Mouse (Mus musculus) forebrain, embryonic 12.5 days (tissue): ENCODE data around the gene Exosc1. TPM values are rescaled to one million over a fixed set of nuclear protein-coding genes. Genes with fewer than 3 reads are reported as not detected.
A peak's percentile ranks its signal among the peaks of the same experiment; 100 is the strongest.

Source experiments
- ATAC-seq: fragments of 200-750 bp; cut with Nextera tagmentation; 2 replicates; pipeline ENCODE4 v1.8.0; 2017; ENCODE audit warnings: moderate TSS enrichment; ENCODE audit not compliant: low FRiP score
- H3K27ac ChIP-seq: fragments of 300-500 bp; sonication (generic); 2 replicates; pipeline ENCODE4 v1.5.1; 2016; ENCODE audit warnings: mild to moderate bottlenecking
- H3K27me3 ChIP-seq: fragments of 300-500 bp; sonication (generic); 2 replicates; pipeline ENCODE4 v1.6.1; 2016; ENCODE audit warnings: mild to moderate bottlenecking
- H3K36me3 ChIP-seq: fragments of 300-500 bp; sonication (generic); replicated peaks from 2 replicates; pipeline ENCODE4 v1.6.1; 2016; ENCODE audit warnings: mild to moderate bottlenecking
- H3K4me1 ChIP-seq: fragments of 300-500 bp; sonication (generic); 2 replicates; pipeline ENCODE4 v1.6.1; 2016
- H3K4me2 ChIP-seq: fragments of 300-500 bp; sonication (generic); 2 replicates; pipeline ENCODE4 v1.6.1; 2016; ENCODE audit warnings: mild to moderate bottlenecking, moderate library complexity
- H3K4me3 ChIP-seq: fragments of 300-500 bp; sonication (generic); replicated peaks from 2 replicates; pipeline ENCODE4 v1.5.1; 2016; ENCODE audit warnings: mild to moderate bottlenecking
- H3K9ac ChIP-seq: fragments of 300-500 bp; sonication (generic); 2 replicates; pipeline ENCODE4 v1.6.1; 2016; ENCODE audit warnings: mild to moderate bottlenecking
- H3K9me3 ChIP-seq: fragments of 300-500 bp; sonication (generic); 2 replicates; pipeline ENCODE4 v1.6.1; 2016
- WGBS: fragments of 180-500 bp; shearing (Covaris S2); methylation state at CpG from one replicate; pipeline ENCODE4 v1.1.7; 2016; 5-methylcytosine and 5-hydroxymethylcytosine counted together
- polyA plus RNA-seq: library from polyadenylated mRNA; unstranded; fragments of >200 nt; fragmentation: Nextera tagmentation; extraction: Ambion mirVana; gene quantifications from 2 replicates; pipeline ENCODE4 v1.2.1, GENCODE M21; 2016

Gene Exosc1
- polyA plus RNA-seq, 1 experiment from 2014 or later, result 83.2 TPM

- Histone ChIP-seq H3K9ac (peak within 1 kb of the TSS; percentile 94), H3K9me3 (no peaks in the 10 kb centered on the region)
Observed at GRCm38 (mm10) chr19:41911178-41912073, 21.8 kb downstream of the Exosc1 start, which contains the start of gene Pgam1. Pgam1 (plus strand) TSS chr19:41911923.

GRCm38 (mm10) chr19:41910396-41910795, 22.8 kb downstream of the Exosc1 start:
- ATAC-seq, result no peak
- Histone ChIP-seq H3K4me1 (peaks cover 18% of the 10 kb centered on the region), H3K9me3 (no peaks in the 10 kb centered on the region), H3K9ac (no peak overlapping the region), H3K36me3 (no peaks in the 10 kb centered on the region), H3K27ac (no peak overlapping the region), H3K4me2 (no peak overlapping the region), H3K4me3 (no peak overlapping the region), H3K27me3 (no peaks in the 10 kb centered on the region)
- WGBS, result 81% methylated on average over 2 of the region's 2 CpGs

More at GRCm38 (mm10) chr19:41911178-41912073, 21.8 kb downstream of the Exosc1 start, which contains the start of gene Pgam1:
- peak within 1 kb of the TSS; percentile 90 for H3K27ac ChIP-seq
- ATAC-seq, result peak; percentile 94
- H3K36me3 ChIP-seq, result peaks cover 8% of the 10 kb centered on the region
- peak within 1 kb of the TSS; percentile 89 for H3K4me3 ChIP-seq
- peak within 1 kb of the TSS; percentile 74 for H3K4me2 ChIP-seq
- 7% methylated on average over 50 of the region's 54 CpGs for WGBS
- H3K4me1 ChIP-seq, result peaks cover 18% of the 10 kb centered on the region
- H3K27me3 ChIP-seq, result no peaks in the 10 kb centered on the region

- 85% methylated on average over 3 of the region's 3 CpGs for WGBS
- Histone ChIP-seq H3K4me2 (no peak overlapping the region), H3K27ac (no peak overlapping the region), H3K9ac (no peak overlapping the region), H3K27me3 (no peaks in the 10 kb centered on the region), H3K4me3 (no peak overlapping the region), H3K9me3 (no peaks in the 10 kb centered on the region), H3K36me3 (no peaks in the 10 kb centered on the region), H3K4me1 (peaks cover 11% of the 10 kb centered on the region)
- no peak for ATAC-seq
Observed at GRCm38 (mm10) chr19:41908736-41909135, 24.5 kb downstream of the Exosc1 start.

GRCm38 (mm10) chr19:41907079-41907760, 26.0 kb downstream of the Exosc1 start:
- Histone ChIP-seq H3K36me3 (no peaks in the 10 kb centered on the region), H3K4me2 (no peak overlapping the region), H3K27me3 (no peaks in the 10 kb centered on the region), H3K9me3 (no peaks in the 10 kb centered on the region), H3K4me3 (no peak overlapping the region), H3K4me1 (no peaks in the 10 kb centered on the region), H3K9ac (no peak overlapping the region), H3K27ac (no peak overlapping the region)
- WGBS, result 62% methylated on average over 8 of the region's 8 CpGs
- no peak for ATAC-seq

- Histone ChIP-seq H3K36me3 (no peaks in the 10 kb centered on the region), H3K27ac (no peak overlapping the region), H3K27me3 (0 out of 2 replicates have a peak, but pooled peaks cover 3% of the 10 kb centered on the region), H3K9ac (no peak overlapping the region), H3K4me2 (no peak overlapping the region), H3K4me1 (no peaks in the 10 kb centered on the region), H3K9me3 (no peaks in the 10 kb centered on the region), H3K4me3 (no peak overlapping the region)
- no peak for ATAC-seq
- WGBS, result 72% methylated on average over 6 of the region's 6 CpGs
Observed at GRCm38 (mm10) chr19:41906311-41907078, 26.7 kb downstream of the Exosc1 start.

GRCm38 (mm10) chr19:41905246-41905645, 28.0 kb downstream of the Exosc1 start:
- no peaks in the 10 kb centered on the region for H3K9me3 ChIP-seq
- no peak for ATAC-seq
- H3K27ac ChIP-seq, result no peak overlapping the region
- no peaks in the 10 kb centered on the region for H3K4me1 ChIP-seq
- WGBS, result 96% methylated on average over 2 of the region's 2 CpGs
- H3K27me3 ChIP-seq, result peaks cover 6% of the 10 kb centered on the region; the same call in 1 of the 2 replicates
- H3K4me3 ChIP-seq, result no peak overlapping the region
- H3K9ac ChIP-seq, result no peak overlapping the region
- H3K4me2 ChIP-seq, result no peak overlapping the region
- no peaks in the 10 kb centered on the region for H3K36me3 ChIP-seq

- 89% methylated on average over 10 of the region's 10 CpGs for WGBS
- H3K9ac ChIP-seq, result no peak overlapping the region
- no peak for ATAC-seq
Observed at GRCm38 (mm10) chr19:41902848-41903593, 30.2 kb downstream of the Exosc1 start.

GRCm38 (mm10) chr19:41901696-41902095, 31.5 kb downstream of the Exosc1 start:
- no peaks in the 10 kb centered on the region for H3K4me1 ChIP-seq
- H3K9ac ChIP-seq, result no peak overlapping the region; the same call in 1 of the 2 replicates
- ATAC-seq, result no peak
- H3K9me3 ChIP-seq, result no peaks in the 10 kb centered on the region
- H3K4me3 ChIP-seq, result no peak overlapping the region
- H3K36me3 ChIP-seq, result no peaks in the 10 kb centered on the region
- peaks cover 6% of the 10 kb centered on the region; the same call in 1 of the 2 replicates for H3K27me3 ChIP-seq
- no peak overlapping the region for H3K4me2 ChIP-seq
- 57% methylated on average over 2 of the region's 2 CpGs for WGBS
- no peak overlapping the region; the same call in 1 of the 2 replicates for H3K27ac ChIP-seq

More at GRCm38 (mm10) chr19:41902848-41903593, 30.2 kb downstream of the Exosc1 start:
- Histone ChIP-seq H3K4me2 (no peak overlapping the region), H3K27me3 (peaks cover 6% of the 10 kb centered on the region; the same call in 1 of the 2 replicates), H3K4me3 (no peak overlapping the region), H3K9me3 (no peaks in the 10 kb centered on the region), H3K27ac (no peak overlapping the region), H3K36me3 (no peaks in the 10 kb centered on the region), H3K4me1 (no peaks in the 10 kb centered on the region)

- WGBS, result 91% methylated on average over 8 of the region's 8 CpGs
- H3K9ac ChIP-seq, result no peak overlapping the region
- no peak overlapping the region for H3K4me3 ChIP-seq
- peaks cover 6% of the 10 kb centered on the region; the same call in 1 of the 2 replicates for H3K27me3 ChIP-seq
- no peak overlapping the region for H3K4me2 ChIP-seq
- H3K27ac ChIP-seq, result no peak overlapping the region
- ATAC-seq, result no peak
- H3K4me1 ChIP-seq, result peaks cover 5% of the 10 kb centered on the region
- H3K9me3 ChIP-seq, result no peaks in the 10 kb centered on the region
- no peaks in the 10 kb centered on the region for H3K36me3 ChIP-seq
Observed at GRCm38 (mm10) chr19:41900495-41901090, 32.6 kb downstream of the Exosc1 start.

GRCm38 (mm10) chr19:41898860-41899259, 34.4 kb downstream of the Exosc1 start:
- no peak overlapping the region for H3K9ac ChIP-seq
- no peak for ATAC-seq
- no peaks in the 10 kb centered on the region for H3K9me3 ChIP-seq
- H3K4me3 ChIP-seq, result no peak overlapping the region
- WGBS, result 46% methylated on average over 4 of the region's 4 CpGs
- H3K4me2 ChIP-seq, result no peak overlapping the region
- H3K27ac ChIP-seq, result no peak overlapping the region
- H3K36me3 ChIP-seq, result no peaks in the 10 kb centered on the region
- H3K27me3 ChIP-seq, result peaks cover 6% of the 10 kb centered on the region; the same call in 1 of the 2 replicates
- peaks cover 17% of the 10 kb centered on the region for H3K4me1 ChIP-seq

- peak overlapping the region; percentile 87 for H3K4me2 ChIP-seq
- H3K4me3 ChIP-seq, result peak overlapping the region; percentile 72
- H3K4me1 ChIP-seq, result peaks cover 17% of the 10 kb centered on the region
- 22% methylated on average over 18 of the region's 18 CpGs for WGBS
- H3K9ac ChIP-seq, result peak overlapping the region; percentile 63
- 0 out of 2 replicates have a peak overlapping the region, but pooled peaks have one; percentile 13 for H3K27ac ChIP-seq
- H3K36me3 ChIP-seq, result peaks cover 4% of the 10 kb centered on the region; the same call in 1 of the 2 replicates
- H3K27me3 ChIP-seq, result peaks cover 3% of the 10 kb centered on the region; the same call in 1 of the 2 replicates
- peak; percentile 39; the same call in 1 of the 2 replicates for ATAC-seq
- H3K9me3 ChIP-seq, result no peaks in the 10 kb centered on the region
Observed at GRCm38 (mm10) chr19:41896319-41896711, 36.9 kb downstream of the Exosc1 start.
